Mouse (Mus musculus): ENCODE data around the gene Vmo1. TPM values are rescaled to one million over a fixed set of nuclear protein-coding genes. Genes with fewer than 3 reads are reported as not detected.

The Vmo1 gene
- polyA plus RNA-seq, 1 experiment from 2014 or later, result 0.43 TPM

- H3K9me3 ChIP-seq (ENCODE audit: control insufficient read depth, low read length), result no peaks in the 10 kb centered on the region
- 3% methylated on average over 41 of the region's 41 CpGs for WGBS
Observed at GRCm38 (mm10) chr11:70520178-70520769, 5.9 kb upstream of the Vmo1 start.

GRCm38 (mm10) chr11:70518923-70519322 lies 4.5 kb upstream of the Vmo1 start, which contains the start of gene Gltpd2:
TSS of gene Gltpd2 (plus strand) at chr11:70519196.
- no peaks in the 10 kb centered on the region for H3K9me3 ChIP-seq (ENCODE audit: control insufficient read depth, low read length)
- peak within 1 kb of the TSS in 1 of 2 experiments; percentile 80; a peak in 2 of 4 replicates for H3K27ac ChIP-seq (replicated peaks in 1 of 2; ENCODE audit: control insufficient read depth in 1 of 2, insufficient read depth in 1 of 2, low read depth in 2 of 2, low read length in 2 of 2)
- no peak for ATAC-seq (ENCODE audit: insufficient number of reproducible peaks, insufficient read depth, low FRiP score, low read depth)
- H3K9ac ChIP-seq (ENCODE audit: low read length), result peak within 1 kb of the TSS; percentile 77
- 83% methylated on average over 10 of the region's 10 CpGs for WGBS
- peak within 1 kb of the TSS; percentile 37 to 38 for H3K4me3 ChIP-seq (ENCODE audit: control insufficient read depth in 1 of 2, insufficient read depth in 1 of 2, low read depth in 1 of 2, low read length in 2 of 2)
- H3K4me1 ChIP-seq (ENCODE audit: control insufficient read depth in 2 of 2, insufficient read depth in 2 of 2, low read length in 2 of 2), result peaks cover 5 to 11% of the 10 kb centered on the region in 2 experiments; a peak in 3 of 4 replicates
- no peaks in the 10 kb centered on the region for H3K27me3 ChIP-seq (ENCODE audit: control insufficient read depth, insufficient read depth, low read length)
- no peaks in the 10 kb centered on the region for H3K36me3 ChIP-seq (ENCODE audit: control insufficient read depth, insufficient read depth, low read length)
- peak within 1 kb of the TSS; percentile 78 for H3K4me2 ChIP-seq (ENCODE audit: low read length)

More at GRCm38 (mm10) chr11:70520178-70520769, 5.9 kb upstream of the Vmo1 start:
- 0 out of 2 replicates have a peak, but pooled peaks have one; percentile 51 for ATAC-seq (ENCODE audit: insufficient number of reproducible peaks, insufficient read depth, low FRiP score, low read depth)
- Histone ChIP-seq H3K4me2 (ENCODE audit: low read length) (peak overlapping the region; percentile 78), H3K27me3 (ENCODE audit: control insufficient read depth, insufficient read depth, low read length) (no peaks in the 10 kb centered on the region), H3K27ac (replicated peaks in 1 of 2; ENCODE audit: control insufficient read depth in 1 of 2, insufficient read depth in 1 of 2, low read depth in 2 of 2, low read length in 2 of 2) (peak overlapping the region; percentile 61 to 80), H3K4me1 (ENCODE audit: control insufficient read depth in 2 of 2, insufficient read depth in 2 of 2, low read length in 2 of 2) (peaks cover 5 to 11% of the 10 kb centered on the region in 2 experiments; a peak in 3 of 4 replicates), H3K4me3 (ENCODE audit: control insufficient read depth in 1 of 2, insufficient read depth in 1 of 2, low read depth in 1 of 2, low read length in 2 of 2) (peak overlapping the region; percentile 37 to 38), H3K36me3 (ENCODE audit: control insufficient read depth, insufficient read depth, low read length) (no peaks in the 10 kb centered on the region), H3K9ac (ENCODE audit: low read length) (peak overlapping the region; percentile 77)

GRCm38 (mm10) chr11:70518436-70518835 lies 4.0 kb upstream of the Vmo1 start:
- no peaks in the 10 kb centered on the region for H3K9me3 ChIP-seq (ENCODE audit: control insufficient read depth, low read length)
- ATAC-seq (ENCODE audit: insufficient number of reproducible peaks, insufficient read depth, low FRiP score, low read depth), result no peak
- no peaks in the 10 kb centered on the region for H3K36me3 ChIP-seq (ENCODE audit: control insufficient read depth, insufficient read depth, low read length)
- no peak overlapping the region for H3K27ac ChIP-seq (replicated peaks in 1 of 2; ENCODE audit: control insufficient read depth in 1 of 2, insufficient read depth in 1 of 2, low read depth in 2 of 2, low read length in 2 of 2)
- no peak overlapping the region for H3K4me3 ChIP-seq (ENCODE audit: control insufficient read depth in 1 of 2, insufficient read depth in 1 of 2, low read depth in 1 of 2, low read length in 2 of 2)
- no peak overlapping the region for H3K9ac ChIP-seq (ENCODE audit: low read length)
- no peak overlapping the region for H3K4me2 ChIP-seq (ENCODE audit: low read length)
- 64% methylated on average over 1 of the region's 1 CpGs for WGBS
- peaks cover 5 to 11% of the 10 kb centered on the region in 2 experiments; a peak in 3 of 4 replicates for H3K4me1 ChIP-seq (ENCODE audit: control insufficient read depth in 2 of 2, insufficient read depth in 2 of 2, low read length in 2 of 2)
- H3K27me3 ChIP-seq (ENCODE audit: control insufficient read depth, insufficient read depth, low read length), result no peaks in the 10 kb centered on the region

- H3K36me3 ChIP-seq (ENCODE audit: control insufficient read depth, insufficient read depth, low read length), result no peaks in the 10 kb centered on the region
- WGBS, result 21% methylated on average over 2 of the region's 2 CpGs
- H3K27me3 ChIP-seq (ENCODE audit: control insufficient read depth, insufficient read depth, low read length), result no peaks in the 10 kb centered on the region
- no peak overlapping the region for H3K4me2 ChIP-seq (ENCODE audit: low read length)
- H3K9ac ChIP-seq (ENCODE audit: low read length), result no peak overlapping the region
- peaks cover 5 to 11% of the 10 kb centered on the region in 2 experiments; a peak in 3 of 4 replicates for H3K4me1 ChIP-seq (ENCODE audit: control insufficient read depth in 2 of 2, insufficient read depth in 2 of 2, low read length in 2 of 2)
- H3K9me3 ChIP-seq (ENCODE audit: control insufficient read depth, low read length), result no peaks in the 10 kb centered on the region
- H3K4me3 ChIP-seq (ENCODE audit: control insufficient read depth in 1 of 2, insufficient read depth in 1 of 2, low read depth in 1 of 2, low read length in 2 of 2), result no peak overlapping the region
- ATAC-seq (ENCODE audit: insufficient number of reproducible peaks, insufficient read depth, low FRiP score, low read depth), result no peak
- H3K27ac ChIP-seq (replicated peaks in 1 of 2; ENCODE audit: control insufficient read depth in 1 of 2, insufficient read depth in 1 of 2, low read depth in 2 of 2, low read length in 2 of 2), result no peak overlapping the region
Observed at GRCm38 (mm10) chr11:70516352-70516751, 1.9 kb upstream of the Vmo1 start.

GRCm38 (mm10) chr11:70513520-70513919 lies 896 bp downstream of the Vmo1 start:
- H3K4me3 ChIP-seq (ENCODE audit: control insufficient read depth in 1 of 2, insufficient read depth in 1 of 2, low read depth in 1 of 2, low read length in 2 of 2), result no peak overlapping the region
- 56% methylated on average over 11 of the region's 11 CpGs for WGBS
- 0 out of 4 replicates have a peak, but pooled peaks cover 3 to 4% of the 10 kb centered on the region in 2 experiments for H3K4me1 ChIP-seq (ENCODE audit: control insufficient read depth in 2 of 2, insufficient read depth in 2 of 2, low read length in 2 of 2)
- no peaks in the 10 kb centered on the region for H3K9me3 ChIP-seq (ENCODE audit: control insufficient read depth, low read length)
- no peaks in the 10 kb centered on the region for H3K36me3 ChIP-seq (ENCODE audit: control insufficient read depth, insufficient read depth, low read length)
- no peak overlapping the region for H3K27ac ChIP-seq (replicated peaks in 1 of 2; ENCODE audit: control insufficient read depth in 1 of 2, insufficient read depth in 1 of 2, low read depth in 2 of 2, low read length in 2 of 2)
- no peak overlapping the region for H3K9ac ChIP-seq (ENCODE audit: low read length)
- no peak overlapping the region for H3K4me2 ChIP-seq (ENCODE audit: low read length)
- peaks cover 10% of the 10 kb centered on the region; the same call in 1 of the 2 replicates for H3K27me3 ChIP-seq (ENCODE audit: control insufficient read depth, insufficient read depth, low read length)
- ATAC-seq (ENCODE audit: insufficient number of reproducible peaks, insufficient read depth, low FRiP score, low read depth), result no peak

- no peak overlapping the region for H3K4me2 ChIP-seq (ENCODE audit: low read length)
- no peak for ATAC-seq (ENCODE audit: insufficient number of reproducible peaks, insufficient read depth, low FRiP score, low read depth)
- 0 out of 4 replicates have a peak, but pooled peaks cover 3 to 4% of the 10 kb centered on the region in 2 experiments for H3K4me1 ChIP-seq (ENCODE audit: control insufficient read depth in 2 of 2, insufficient read depth in 2 of 2, low read length in 2 of 2)
- no peak overlapping the region for H3K27ac ChIP-seq (replicated peaks in 1 of 2; ENCODE audit: control insufficient read depth in 1 of 2, insufficient read depth in 1 of 2, low read depth in 2 of 2, low read length in 2 of 2)
- 70% methylated on average over 7 of the region's 7 CpGs for WGBS
- no peaks in the 10 kb centered on the region for H3K9me3 ChIP-seq (ENCODE audit: control insufficient read depth, low read length)
- no peak overlapping the region for H3K9ac ChIP-seq (ENCODE audit: low read length)
- no peaks in the 10 kb centered on the region for H3K36me3 ChIP-seq (ENCODE audit: control insufficient read depth, insufficient read depth, low read length)
- H3K4me3 ChIP-seq (ENCODE audit: control insufficient read depth in 1 of 2, insufficient read depth in 1 of 2, low read depth in 1 of 2, low read length in 2 of 2), result no peak overlapping the region
- H3K27me3 ChIP-seq (ENCODE audit: control insufficient read depth, insufficient read depth, low read length), result peaks cover 10% of the 10 kb centered on the region; the same call in 1 of the 2 replicates
Observed at GRCm38 (mm10) chr11:70512709-70513342, 1.6 kb downstream of the Vmo1 start.

- no peak overlapping the region for H3K4me2 ChIP-seq (ENCODE audit: low read length)
- H3K27ac ChIP-seq (replicated peaks in 1 of 2; ENCODE audit: control insufficient read depth in 1 of 2, insufficient read depth in 1 of 2, low read depth in 2 of 2, low read length in 2 of 2), result no peak overlapping the region
- H3K9me3 ChIP-seq (ENCODE audit: control insufficient read depth, low read length), result no peaks in the 10 kb centered on the region
- H3K27me3 ChIP-seq (ENCODE audit: control insufficient read depth, insufficient read depth, low read length), result peaks cover 10% of the 10 kb centered on the region; the same call in 1 of the 2 replicates
- no peak overlapping the region for H3K9ac ChIP-seq (ENCODE audit: low read length)
- 0 out of 4 replicates have a peak, but pooled peaks cover 3 to 4% of the 10 kb centered on the region in 2 experiments for H3K4me1 ChIP-seq (ENCODE audit: control insufficient read depth in 2 of 2, insufficient read depth in 2 of 2, low read length in 2 of 2)
- WGBS, result 86% methylated on average over 7 of the region's 7 CpGs
- ATAC-seq (ENCODE audit: insufficient number of reproducible peaks, insufficient read depth, low FRiP score, low read depth), result no peak
- H3K36me3 ChIP-seq (ENCODE audit: control insufficient read depth, insufficient read depth, low read length), result no peaks in the 10 kb centered on the region
- no peak overlapping the region for H3K4me3 ChIP-seq (ENCODE audit: control insufficient read depth in 1 of 2, insufficient read depth in 1 of 2, low read depth in 1 of 2, low read length in 2 of 2)
Observed at GRCm38 (mm10) chr11:70511825-70512224, 2.6 kb downstream of the Vmo1 start.

All from heart, embryonic 14.5 days (tissue).